Mouse (Mus musculus) bone marrow, adult 2 months (tissue): ENCODE measurements around the gene Meis2. TPM values are rescaled to one million over a fixed set of nuclear protein-coding genes. Genes with fewer than 3 reads are reported as not detected.

ENCODE experiments used
- H3K27ac ChIP-seq: fragments of 200-500 bp; 2 replicates; pipeline ENCODE4 v1.5.1; 2012; ENCODE audit warnings: low read depth, mild to moderate bottlenecking, control low read depth, inconsistent platforms, low read length; ENCODE audit not compliant: control insufficient read depth, poor library complexity, insufficient read depth
- H3K4me1 ChIP-seq: fragments of 200-500 bp; 2 replicates; pipeline ENCODE4 v1.6.1; 2011; ENCODE audit warnings: low read length; ENCODE audit not compliant: control insufficient read depth, insufficient read depth
- H3K4me3 ChIP-seq: fragments of 200-500 bp; replicated peaks from 2 replicates; pipeline ENCODE3; 2011; ENCODE audit warnings: mild to moderate bottlenecking, low read depth, low read length, control low read depth; ENCODE audit not compliant: control insufficient read depth
- CTCF ChIP-seq: fragments of 200-500 bp; IDR thresholded peaks from 2 replicates; pipeline ENCODE4 v1.5.1; 2011; ENCODE audit warnings: low read length, control low read depth; ENCODE audit not compliant: control insufficient read depth, insufficient read depth
- POLR2A ChIP-seq: fragments of 200-500 bp; IDR thresholded peaks from 2 replicates; pipeline ENCODE4 v1.6.1; 2011; ENCODE audit warnings: low read depth, mild to moderate bottlenecking, control low read depth, low read length, borderline replicate concordance; ENCODE audit not compliant: control insufficient read depth
- WGBS: fragments of 180-500 bp; shearing (Covaris S2); methylation state at CpG from one replicate; pipeline ENCODE4 v1.1.7; 2018; 5-methylcytosine and 5-hydroxymethylcytosine counted together
- polyA plus RNA-seq: library from polyadenylated mRNA; stranded (reverse); fragments of >200 nt; gene quantifications from 2 replicates; pipeline ENCODE4 v1.2.4, GENCODE M21; 2011; ENCODE audit warnings: low replicate concordance; ENCODE audit not compliant: missing spikeins, insufficient read depth, insufficient read length

The Meis2 gene
- polyA plus RNA-seq, 1 experiment: 7.9 TPM

GRCm38 (mm10) chr2:116010061-116010460 lies 55.6 kb downstream of the Meis2 start:
- 94% methylated on average over 3 of the region's 3 CpGs for WGBS
- Histone ChIP-seq H3K4me3 (no peak overlapping the region), H3K27ac (no peak overlapping the region), H3K4me1 (no peaks in the 10 kb centered on the region)
- no peak for TF ChIP-seq POLR2A
- TF ChIP-seq CTCF: no peak

- 47% methylated on average over 20 of the region's 20 CpGs for WGBS
- H3K4me3 ChIP-seq: no peak overlapping the region
- no peaks in the 10 kb centered on the region for H3K4me1 ChIP-seq
- H3K27ac ChIP-seq: no peak overlapping the region
- TF ChIP-seq CTCF (no peak), POLR2A (no peak)
These were observed 56.3 kb downstream of the Meis2 start for GRCm38 (mm10) chr2:116009097-116009970.

GRCm38 (mm10) chr2:116002354-116002753 lies 63.3 kb downstream of the Meis2 start:
- no peak overlapping the region for H3K27ac ChIP-seq
- no peaks in the 10 kb centered on the region; the same call in 1 of the 2 replicates for H3K4me1 ChIP-seq
- TF ChIP-seq CTCF: no peak
- no peak for TF ChIP-seq POLR2A
- H3K4me3 ChIP-seq: no peak overlapping the region
- WGBS: 82% methylated on average over 6 of the region's 6 CpGs

- H3K4me3 ChIP-seq: no peak overlapping the region
- TF ChIP-seq POLR2A (no peak), CTCF (no peak)
- no peak overlapping the region for H3K27ac ChIP-seq
- 78% methylated on average over 6 of the region's 6 CpGs for WGBS
- no peaks in the 10 kb centered on the region; the same call in 1 of the 2 replicates for H3K4me1 ChIP-seq
These were observed 64.1 kb downstream of the Meis2 start for GRCm38 (mm10) chr2:116001352-116002138.

- TF ChIP-seq CTCF: no peak
- TF ChIP-seq POLR2A: no peak
- no peak overlapping the region for H3K4me3 ChIP-seq
- H3K4me1 ChIP-seq: no peaks in the 10 kb centered on the region; the same call in 1 of the 2 replicates
- 85% methylated on average over 5 of the region's 5 CpGs for WGBS
- H3K27ac ChIP-seq: no peak overlapping the region
These were observed 65.1 kb downstream of the Meis2 start for GRCm38 (mm10) chr2:116000514-116000913.

DNA sequence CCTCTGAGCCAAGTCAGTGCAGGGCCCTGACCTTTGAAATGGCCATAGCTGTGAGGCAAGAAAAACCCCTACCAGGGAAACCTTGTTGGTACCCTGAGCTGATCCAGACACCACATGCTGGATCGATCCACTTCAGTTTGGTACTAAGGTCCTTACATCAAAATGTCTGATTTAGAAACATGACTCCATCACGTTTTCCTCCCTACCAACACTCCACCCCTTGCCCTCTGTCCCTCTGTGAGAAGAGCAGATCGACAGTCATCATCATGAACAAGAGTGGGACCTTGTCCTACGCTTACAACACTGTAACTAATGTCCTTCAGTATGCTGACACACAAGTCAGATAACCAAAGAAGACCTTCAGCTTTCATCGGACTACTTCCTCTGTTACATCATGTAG lies 66.8 kb downstream of the Meis2 start:
- Histone ChIP-seq H3K4me1 (no peaks in the 10 kb centered on the region; the same call in 1 of the 2 replicates), H3K27ac (no peak overlapping the region), H3K4me3 (no peak overlapping the region)
- TF ChIP-seq POLR2A: no peak
- TF ChIP-seq CTCF: no peak
- WGBS: 71% methylated on average over 5 of the region's 5 CpGs

- H3K4me3 ChIP-seq: no peak overlapping the region
- H3K4me1 ChIP-seq: no peaks in the 10 kb centered on the region; the same call in 1 of the 2 replicates
- 67% methylated on average over 2 of the region's 2 CpGs for WGBS
- no peak overlapping the region for H3K27ac ChIP-seq
- no peak for TF ChIP-seq POLR2A
- no peak for TF ChIP-seq CTCF
These were observed 69.2 kb downstream of the Meis2 start for GRCm38 (mm10) chr2:115996438-115996837.

- H3K4me3 ChIP-seq: no peak overlapping the region
- WGBS: 68% methylated on average over 4 of the region's 4 CpGs
- TF ChIP-seq CTCF: no peak
- TF ChIP-seq POLR2A: no peak
- H3K4me1 ChIP-seq: no peaks in the 10 kb centered on the region; the same call in 1 of the 2 replicates
- H3K27ac ChIP-seq: no peak overlapping the region
These were observed 71.8 kb downstream of the Meis2 start for GRCm38 (mm10) chr2:115993877-115994276.
